Mouse (Mus musculus) midbrain, embryonic 11.5 days (tissue): ENCODE measurements around the gene Olfr670. TPM values are rescaled to one million over a fixed set of nuclear protein-coding genes. Genes with fewer than 3 reads are reported as not detected.
"Not testable (repeated sequence)": the region's sequence is repeated elsewhere in the genome, so short reads cannot be mapped to it uniquely, and the experiment has no call there.

Experiments
- ATAC-seq: fragments of 200-750 bp; cut with Nextera tagmentation; 2 replicates; pipeline ENCODE4 v1.8.0; 2017; ENCODE audit warnings: moderate TSS enrichment, moderate library complexity; ENCODE audit not compliant: low FRiP score
- DNase-seq: peaks from one replicate; pipeline ENCODE4 v3.0.0; 2015; ENCODE audit warnings: low spot score; ENCODE audit errors: missing footprints
- H3K27ac ChIP-seq: fragments of 300-500 bp; sonication (generic); 2 replicates; pipeline ENCODE4 v1.5.1; 2014; ENCODE audit warnings: low read depth, low read length
- H3K27me3 ChIP-seq: fragments of 300-500 bp; sonication (generic); 2 replicates; pipeline ENCODE4 v1.6.1; 2014; ENCODE audit warnings: mild to moderate bottlenecking, low read length, moderate library complexity, mixed read lengths; ENCODE audit not compliant: control insufficient read depth, insufficient read depth
- H3K36me3 ChIP-seq: fragments of 300-500 bp; sonication (generic); 2 replicates; pipeline ENCODE4 v1.6.1; 2014; ENCODE audit warnings: mild to moderate bottlenecking, low read length, moderate library complexity, mixed read lengths; ENCODE audit not compliant: control insufficient read depth, insufficient read depth
- H3K4me1 ChIP-seq: fragments of 300-500 bp; sonication (generic); 2 replicates; pipeline ENCODE4 v1.6.1; 2014; ENCODE audit warnings: low read length; ENCODE audit not compliant: control insufficient read depth, insufficient read depth
- H3K4me2 ChIP-seq: fragments of 300-500 bp; sonication (generic); 2 replicates; pipeline ENCODE4 v1.6.1; 2014; ENCODE audit warnings: mild to moderate bottlenecking, moderate library complexity
- H3K4me3 ChIP-seq: fragments of 300-500 bp; sonication (generic); 2 replicates; pipeline ENCODE4 v1.5.1; 2014; ENCODE audit warnings: low read depth, low read length
- H3K9ac ChIP-seq: fragments of 300-500 bp; sonication (generic); 2 replicates; pipeline ENCODE4 v1.6.1; 2014; ENCODE audit warnings: low read length
- H3K9me3 ChIP-seq: fragments of 300-500 bp; sonication (generic); 2 replicates; pipeline ENCODE4 v1.6.1; 2016; ENCODE audit warnings: low read length; ENCODE audit not compliant: control insufficient read depth
- WGBS: fragments of 180-500 bp; shearing (Covaris S2); extraction: QIAGEN DNeasy Blood & Tissue Kit; methylation state at CpG from one replicate; pipeline ENCODE4 v1.1.7; 2014; 5-methylcytosine and 5-hydroxymethylcytosine counted together
- polyA plus RNA-seq: library from polyadenylated mRNA; unstranded; fragments of >200 nt; fragmentation: Nextera tagmentation; extraction: Ambion mirVana; gene quantifications from 2 replicates; pipeline ENCODE4 v1.2.1, GENCODE M21; 2014

Olfr670 gene
- not detected in 2 replicates for polyA plus RNA-seq

DNA sequence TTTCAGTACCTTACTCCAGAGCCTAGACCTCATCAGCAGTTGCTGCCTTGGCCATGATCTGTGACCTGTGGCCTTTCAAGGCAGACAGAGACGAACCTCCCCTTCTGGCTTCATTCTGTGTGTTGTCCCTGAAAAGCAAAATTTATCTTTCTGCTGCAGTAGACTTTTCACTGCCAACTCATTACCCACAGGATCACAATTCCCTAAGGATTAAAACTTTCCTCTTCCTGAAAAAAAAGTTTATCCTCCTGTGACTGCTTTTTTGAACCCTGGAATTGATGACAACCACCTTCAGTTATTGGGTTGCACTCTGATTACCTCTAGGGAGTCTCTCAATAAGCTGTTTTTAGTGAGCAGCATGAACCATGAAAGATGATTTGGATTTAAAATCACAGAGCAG, at the start of gene Olfr670:
Olfr670 (minus strand) TSS at position 101 of the 400 bp plus-strand sequence.
- DNase-seq = no peak
- Histone ChIP-seq H3K9ac (no peak within 1 kb of the TSS), H3K27me3 (no peaks in the 10 kb centered on the region), H3K4me3 (no peak within 1 kb of the TSS), H3K27ac (no peak within 1 kb of the TSS), H3K4me1 (no peaks in the 10 kb centered on the region), H3K4me2 (no peak within 1 kb of the TSS), H3K9me3 (no peaks in the 10 kb centered on the region), H3K36me3 (no peaks in the 10 kb centered on the region)
- ATAC-seq = no peak
- 64% methylated on average over 1 of the region's 1 CpGs for WGBS

DNA sequence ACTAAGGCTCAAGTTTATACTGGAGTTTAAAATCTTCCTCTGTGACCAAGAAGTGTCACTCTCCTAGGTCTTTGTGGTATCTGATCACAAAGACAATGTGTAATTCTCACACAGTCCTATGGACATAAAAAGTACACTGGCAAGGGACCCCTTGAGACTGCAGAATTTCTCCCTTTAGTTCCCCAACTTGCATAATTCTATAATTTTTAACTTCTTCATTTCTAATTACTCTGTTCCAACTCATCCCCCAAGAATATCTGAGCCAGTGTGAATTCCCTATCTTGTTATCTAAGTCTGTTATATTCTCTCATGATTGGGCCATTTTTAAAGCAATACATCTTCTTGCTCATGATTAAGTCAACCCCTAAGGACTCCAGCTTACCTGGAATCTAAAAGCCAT, 39.5 kb upstream of the Olfr670 start, which contains the start of gene Olfr672:
Olfr672 (minus strand) TSS at position 101 of the 400 bp plus-strand sequence.
- no peak within 1 kb of the TSS for H3K4me3 ChIP-seq
- ATAC-seq = no peak
- no peak within 1 kb of the TSS for H3K9ac ChIP-seq
- H3K27me3 ChIP-seq = no peaks in the 10 kb centered on the region
- no peaks in the 10 kb centered on the region for H3K4me1 ChIP-seq
- no peak within 1 kb of the TSS for H3K27ac ChIP-seq
- H3K4me2 ChIP-seq = no peak within 1 kb of the TSS
- DNase-seq = no peak
- no peaks in the 10 kb centered on the region for H3K36me3 ChIP-seq
- H3K9me3 ChIP-seq = no peaks in the 10 kb centered on the region

DNA sequence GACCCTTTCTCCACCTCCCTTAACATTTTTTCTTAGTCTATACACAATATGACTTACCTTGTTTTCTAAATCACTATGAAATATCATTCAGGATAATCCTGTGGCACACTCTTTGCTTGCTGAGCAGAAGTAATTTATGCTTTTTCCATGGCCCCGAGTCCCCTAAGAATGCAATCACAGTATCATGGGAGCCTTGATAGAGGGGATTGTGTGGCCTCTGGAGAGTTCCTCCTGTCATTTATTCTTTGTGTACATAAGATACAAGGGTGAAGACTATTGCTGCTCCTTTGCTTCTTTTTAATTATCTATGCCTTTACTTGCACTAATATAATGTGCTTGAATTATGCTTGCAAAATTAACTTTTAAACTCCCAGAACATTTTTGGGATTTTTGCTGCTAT, 16.6 kb upstream of the Olfr670 start, which contains the start of gene Olfr671:
Olfr671 (minus strand) TSS at position 101 of the 400 bp plus-strand sequence.
- DNase-seq (no peak), ATAC-seq (no peak)
- Histone ChIP-seq H3K9me3 (no peaks in the 10 kb centered on the region), H3K27ac (no peak within 1 kb of the TSS), H3K9ac (no peak within 1 kb of the TSS), H3K4me3 (no peak within 1 kb of the TSS), H3K27me3 (no peaks in the 10 kb centered on the region), H3K36me3 (no peaks in the 10 kb centered on the region), H3K4me2 (no peak within 1 kb of the TSS), H3K4me1 (no peaks in the 10 kb centered on the region)
- WGBS = 91% methylated on average over 1 of the region's 1 CpGs

DNA sequence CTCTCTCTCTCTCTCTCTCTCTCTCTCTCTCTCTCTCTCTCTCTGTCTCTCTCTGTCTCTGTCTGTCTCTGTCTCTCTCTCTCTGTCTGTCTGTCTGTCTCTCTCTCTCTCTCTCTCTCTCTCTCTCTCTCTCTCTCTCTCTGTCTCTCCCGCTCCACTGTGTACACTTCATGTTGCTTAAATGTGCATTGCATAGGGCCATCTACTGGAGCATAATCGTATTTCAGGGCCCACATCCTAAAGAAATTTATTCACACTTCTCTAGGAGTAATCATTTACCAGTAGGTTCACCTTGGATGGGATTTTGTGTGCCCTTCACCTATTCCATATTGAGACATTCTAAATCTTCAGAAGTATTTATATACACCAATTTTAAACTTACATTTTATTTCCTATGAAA, 10.1 kb upstream of the Olfr670 start:
- not testable (repeated sequence) for H3K4me3 ChIP-seq, H3K27me3 ChIP-seq, H3K27ac ChIP-seq, ATAC-seq, H3K9ac ChIP-seq, DNase-seq, H3K9me3 ChIP-seq, H3K36me3 ChIP-seq, H3K4me2 ChIP-seq, H3K4me1 ChIP-seq
- 65% methylated on average over 2 of the region's 2 CpGs for WGBS

DNA sequence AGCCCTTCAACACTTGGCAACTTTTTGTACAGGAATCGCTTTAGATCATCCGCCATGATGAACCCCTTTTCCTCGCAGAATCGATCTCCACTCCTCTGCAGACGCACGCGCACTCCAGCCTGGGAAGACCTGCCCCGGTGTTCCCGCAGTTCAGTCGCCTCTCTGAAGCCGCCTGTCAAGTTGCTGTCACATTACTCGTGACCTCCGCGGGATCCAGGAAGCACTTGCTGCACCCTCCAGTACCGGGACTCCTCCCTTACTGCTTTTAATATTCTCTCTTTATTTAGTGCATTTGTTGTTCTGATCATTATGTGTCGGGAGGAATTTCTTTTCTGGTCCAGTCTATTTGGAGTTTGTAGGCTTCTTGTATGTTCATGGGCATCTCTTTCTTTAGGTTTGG, 12.2 kb downstream of the Olfr670 start:
- not testable (repeated sequence) for DNase-seq, H3K4me2 ChIP-seq, H3K4me3 ChIP-seq, H3K27ac ChIP-seq, H3K36me3 ChIP-seq, H3K27me3 ChIP-seq, H3K9me3 ChIP-seq, H3K4me1 ChIP-seq, H3K9ac ChIP-seq, ATAC-seq
- 96% methylated on average over 16 of the region's 16 CpGs for WGBS

DNA sequence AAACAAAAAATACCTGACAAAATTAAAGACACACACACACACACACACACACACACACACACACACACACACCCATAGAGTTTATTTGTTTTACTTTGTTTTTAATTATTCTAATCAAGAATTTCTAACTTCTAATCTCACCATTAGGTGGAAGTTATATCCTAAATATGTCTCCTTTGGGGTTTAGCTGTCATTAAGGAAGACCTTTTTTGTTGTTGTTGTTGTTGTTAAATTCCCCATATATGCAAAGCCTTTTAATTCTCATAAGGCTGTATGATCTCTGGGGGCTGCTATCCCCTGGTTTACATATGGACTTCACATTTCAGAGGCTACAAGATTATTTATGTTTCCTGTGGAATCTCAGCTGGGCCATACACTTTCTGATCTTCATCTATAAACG, 28.5 kb downstream of the Olfr670 start, which contains the start of gene Olfr669:
Olfr669 (plus strand) TSS at position 301 of the 400 bp plus-strand sequence.
- H3K27me3 ChIP-seq = no peaks in the 10 kb centered on the region
- WGBS = 91% methylated on average over 1 of the region's 1 CpGs
- H3K4me3 ChIP-seq = no peak within 1 kb of the TSS
- H3K27ac ChIP-seq = no peak within 1 kb of the TSS
- no peak for DNase-seq
- H3K9ac ChIP-seq = no peak within 1 kb of the TSS
- no peaks in the 10 kb centered on the region for H3K9me3 ChIP-seq
- ATAC-seq = no peak
- H3K36me3 ChIP-seq = no peaks in the 10 kb centered on the region
- no peak within 1 kb of the TSS for H3K4me2 ChIP-seq
- H3K4me1 ChIP-seq = no peaks in the 10 kb centered on the region

DNA sequence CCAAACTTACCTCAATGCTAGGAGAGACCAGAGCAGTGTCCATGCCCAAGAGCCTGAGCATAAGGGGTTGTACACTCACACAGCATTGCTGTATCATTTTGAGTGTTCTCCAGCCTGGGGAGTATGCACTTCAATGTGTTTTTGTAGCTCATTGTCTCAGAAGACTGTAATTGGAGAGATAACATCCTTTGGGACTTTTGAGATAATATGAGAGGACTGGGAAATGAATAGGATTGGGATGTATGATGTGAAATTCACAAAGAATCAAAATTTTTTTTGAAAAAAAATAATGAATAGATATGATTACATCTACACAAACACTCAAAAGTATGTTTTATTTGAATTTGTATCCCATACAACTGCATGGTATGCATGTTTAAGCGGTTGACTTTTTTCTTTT, 34.5 kb downstream of the Olfr670 start, which contains the start of gene Olfr668:
Olfr668 (minus strand) TSS at position 101 of the 400 bp plus-strand sequence.
- H3K9me3 ChIP-seq = no peaks in the 10 kb centered on the region
- H3K27me3 ChIP-seq = no peaks in the 10 kb centered on the region
- H3K9ac ChIP-seq = no peak within 1 kb of the TSS
- no peak within 1 kb of the TSS for H3K27ac ChIP-seq
- ATAC-seq (no peak), DNase-seq (no peak)
- no peak within 1 kb of the TSS for H3K4me2 ChIP-seq
- no peak within 1 kb of the TSS for H3K4me3 ChIP-seq
- 82% methylated on average over 1 of the region's 1 CpGs for WGBS
- H3K36me3 ChIP-seq = no peaks in the 10 kb centered on the region
- no peaks in the 10 kb centered on the region for H3K4me1 ChIP-seq

DNA sequence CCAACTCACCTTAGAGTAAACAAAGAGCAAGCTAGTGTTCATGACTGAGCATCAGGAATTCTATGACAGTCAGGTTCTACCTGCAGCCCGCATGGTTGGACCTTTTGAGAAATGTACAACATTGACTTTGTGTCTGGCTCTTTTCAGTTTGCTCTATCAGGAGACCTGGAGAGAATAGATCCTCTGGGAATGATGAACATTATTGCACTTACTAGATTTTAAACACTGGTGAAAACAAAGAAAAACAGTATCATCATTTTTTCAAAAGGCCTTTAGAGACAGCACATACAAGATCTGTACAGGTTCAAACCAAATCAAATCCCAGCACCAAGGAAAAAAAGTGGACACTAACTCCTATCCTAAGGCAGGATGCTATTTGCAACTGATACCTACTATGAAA, 41.0 kb downstream of the Olfr670 start, which contains the start of gene Olfr667:
Olfr667 (minus strand) TSS at position 101 of the 400 bp plus-strand sequence.
- Histone ChIP-seq H3K36me3 (no peaks in the 10 kb centered on the region), H3K4me1 (no peaks in the 10 kb centered on the region), H3K4me2 (no peak within 1 kb of the TSS), H3K27ac (no peak within 1 kb of the TSS), H3K27me3 (no peaks in the 10 kb centered on the region), H3K9ac (no peak within 1 kb of the TSS), H3K9me3 (no peaks in the 10 kb centered on the region), H3K4me3 (no peak within 1 kb of the TSS)
- WGBS = 90% methylated on average over 1 of the region's 1 CpGs
- ATAC-seq (no peak), DNase-seq (no peak)
